ENCODE assay signal across 19 mouse cellular contexts in the genomic region with DNA sequence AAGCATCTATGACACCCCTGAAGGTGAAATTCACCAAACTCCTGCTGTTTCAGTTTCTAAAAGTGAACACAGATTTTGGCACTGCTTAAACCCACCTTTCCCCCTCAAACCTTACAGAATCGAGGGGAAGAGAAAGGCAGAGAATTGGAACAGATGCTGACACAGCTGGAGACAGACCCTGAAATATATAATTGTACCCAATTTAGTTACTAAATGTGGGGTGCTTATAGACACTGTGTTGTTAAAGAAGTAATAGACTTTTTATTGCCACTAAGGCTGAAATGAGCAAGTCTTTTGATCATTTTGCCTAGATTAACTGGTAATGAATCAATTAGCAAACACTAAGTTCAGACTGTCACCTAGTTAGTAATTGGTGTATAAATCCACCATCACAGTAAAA.
"Had no signal": no experiment of that assay in that cellular context is flagged by ENCODE, and none has a peak within 500 bp of the region (broad histone marks: within the 10 kb centered on the region; RNA-seq: fewer than 3 reads in every experiment).

No protein-coding gene starts in this region.

- ATAC-seq: midbrain, embryonic 16.5 days had no signal

- H3K9me3 ChIP-seq: midbrain, embryonic 10.5 days; midbrain, embryonic 12.5 days; neural tube, embryonic 12.5 days had no signal

- H3K27me3 ChIP-seq: midbrain, embryonic 12.5 days; neural tube, embryonic 12.5 days had no signal

- H3K4me2 ChIP-seq: lung, embryonic 14.5 days; midbrain, embryonic 12.5 days; neural tube, embryonic 12.5 days had no signal

- H3K4me3 ChIP-seq: midbrain, embryonic 10.5 days; midbrain, embryonic 12.5 days; myocyte; neural tube, embryonic 12.5 days had no signal

- H3K4me1 ChIP-seq: midbrain, embryonic 10.5 days; midbrain, embryonic 12.5 days; neural tube, embryonic 12.5 days had no signal

- H3K27ac ChIP-seq: liver, embryonic 14.5 days; midbrain, embryonic 10.5 days; midbrain, embryonic 12.5 days; neural tube, embryonic 12.5 days had no signal

- DNase-seq: lung, adult 18-20 months; lung, embryonic 14.5 days; lung, postnatal 10 days; lung, postnatal 4 days; midbrain, embryonic 14.5 days; retina, postnatal 1 day; right cerebral cortex, adult 18-20 months; right cerebral cortex, postnatal 25 days; right cerebral cortex, postnatal 4 days; spleen, adult 18-20 months; thymus, adult 18-20 months; thymus, postnatal 14 days; thymus, postnatal 36 days had no signal

- H3K9ac ChIP-seq: liver, embryonic 14.5 days; lung, embryonic 14.5 days; midbrain, embryonic 12.5 days; neural tube, embryonic 12.5 days had no signal

- H3K36me3 ChIP-seq: midbrain, embryonic 10.5 days; midbrain, embryonic 12.5 days; neural tube, embryonic 12.5 days had no signal
